Mouse (Mus musculus) C2C12 (cell line): ENCODE measurements around the gene Olfr1104.

Experiments
- CTCF ChIP-seq: IDR thresholded peaks from one replicate; pipeline ENCODE4 v1.5.1; 2011; ENCODE audit not compliant: control insufficient read depth, insufficient read depth, insufficient read length
- FOSL1 ChIP-seq: IDR thresholded peaks from one replicate; pipeline ENCODE4 v1.8.0; 2011; ENCODE audit warnings: mild to moderate bottlenecking, low read length; ENCODE audit not compliant: poor library complexity, insufficient read depth, severe bottlenecking
- MAX ChIP-seq: IDR thresholded peaks from one replicate; pipeline ENCODE4 v1.6.1; 2011; ENCODE audit warnings: mild to moderate bottlenecking, control low read depth
- MYOD1 ChIP-seq: IDR thresholded peaks from one replicate; pipeline ENCODE4 v1.6.1; 2011; ENCODE audit warnings: low read depth; ENCODE audit not compliant: control insufficient read depth, insufficient read length
- MYOG ChIP-seq: IDR thresholded peaks from one replicate; pipeline ENCODE4 v1.6.1; 2011; ENCODE audit not compliant: control insufficient read depth, insufficient read length; ENCODE audit errors: extremely low read depth
- USF1 ChIP-seq: IDR thresholded peaks from one replicate; pipeline ENCODE4 v1.6.1; 2011; ENCODE audit warnings: low read depth, mild to moderate bottlenecking, control low read depth, moderate library complexity

DNA sequence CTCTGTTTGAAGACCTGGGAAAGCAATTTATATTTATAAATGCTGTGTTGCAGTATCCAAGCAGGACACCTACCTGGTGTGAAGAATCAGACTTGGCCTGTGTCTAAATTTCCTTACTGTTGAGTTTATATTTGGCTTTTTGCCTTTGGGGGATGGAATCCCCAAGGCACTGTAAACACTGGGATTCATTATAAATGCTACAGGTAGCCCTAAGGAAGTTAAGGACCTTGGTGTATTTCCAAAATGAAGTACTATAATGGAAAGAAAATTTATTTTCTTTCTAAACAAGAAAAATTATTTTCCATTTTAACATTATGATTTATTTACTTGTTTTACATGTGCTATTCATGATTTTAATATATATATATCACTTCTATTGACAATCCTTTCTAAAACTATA, 9.6 kb upstream of the Olfr1104 start, which contains the start of gene Olfr1105:
- TF ChIP-seq MYOG (no peak), CTCF (no peak), MAX (no peak), USF1 (no peak), MYOD1 (no peak), FOSL1 (no peak)
